Mouse (Mus musculus) cerebellum, adult (tissue): ENCODE results near the gene Gm28576.
"Not testable (repeated sequence)": the region's sequence is repeated elsewhere in the genome, so short reads cannot be mapped to it uniquely, and the experiment has no call there.

Source experiments
- ATAC-seq: cut with Nextera tagmentation; 2 replicates; pipeline ENCODE4 v1.9.2; 2017; ENCODE audit warnings: mild to moderate bottlenecking, moderate library complexity, mixed read lengths; ENCODE audit not compliant: insufficient number of reproducible peaks, low FRiP score, low TSS enrichment

Gene Gm28576

DNA sequence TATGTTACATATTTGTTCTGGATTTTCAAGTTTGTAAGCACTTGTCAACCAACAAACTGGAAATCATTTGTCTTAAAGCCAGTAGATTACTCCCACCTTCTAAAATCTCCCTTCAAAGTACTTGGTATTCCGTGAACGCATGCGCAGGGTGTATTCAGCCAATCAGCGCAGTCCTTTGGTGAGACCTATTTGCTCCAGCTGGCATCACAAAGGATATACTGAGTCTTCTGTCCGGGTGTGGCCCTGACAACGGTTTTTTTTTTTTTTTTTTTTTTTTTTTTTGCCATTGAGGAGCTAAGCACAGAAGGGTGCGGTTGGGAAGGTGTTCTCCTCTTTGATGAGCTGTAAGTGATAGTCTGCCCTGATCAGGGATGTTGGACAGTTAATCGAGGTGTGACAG is at the start of gene Gm28576:
TSS of gene Gm28576 (plus strand) at position 301 of the 400 bp plus-strand sequence.
- not testable (repeated sequence) for ATAC-seq
